Mouse (Mus musculus): ENCODE measurements at regions not wholly inside any gene's neighbourhood (a gene's known extent, or its start where the extent isn't known, plus 50 kb on each side); places are given as distances from the start of the nearest gene placed in this dataset.

DNA sequence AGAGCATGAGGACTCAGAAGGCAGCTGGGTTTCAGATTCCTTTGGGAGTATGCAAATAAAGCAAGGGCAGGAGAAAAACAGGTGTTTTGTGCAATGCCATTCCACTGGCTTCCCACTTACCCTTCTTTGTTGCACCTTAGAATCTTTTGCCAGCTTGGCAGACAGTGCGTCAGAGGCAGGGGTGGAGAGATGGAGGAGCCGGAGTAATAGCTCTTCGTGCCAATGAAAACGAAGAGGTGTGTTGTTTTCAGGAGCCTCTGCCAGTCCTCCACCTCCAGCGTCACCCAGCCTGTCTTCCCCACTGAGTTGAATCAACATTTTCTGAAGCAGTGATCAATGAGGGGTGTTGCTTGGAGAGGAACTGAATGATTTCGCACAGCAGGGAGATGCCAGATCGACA lies 1501.3 kb upstream of the Got2 start:
- 10% methylated on average over 7 of the region's 7 CpGs for WGBS
- Histone ChIP-seq H3K36me3 (no peaks in the 10 kb centered on the region), H3K27me3 (no peaks in the 10 kb centered on the region), H3K9me3 (replicated peaks) (no peaks in the 10 kb centered on the region), H3K4me2 (no peak overlapping the region), H3K27ac (no peak overlapping the region), H3K9ac (no peak overlapping the region), H3K4me1 (no peaks in the 10 kb centered on the region), H3K4me3 (replicated peaks) (no peak overlapping the region)
- no peak for ATAC-seq (replicated peaks; ENCODE audit: low FRiP score)

DNA sequence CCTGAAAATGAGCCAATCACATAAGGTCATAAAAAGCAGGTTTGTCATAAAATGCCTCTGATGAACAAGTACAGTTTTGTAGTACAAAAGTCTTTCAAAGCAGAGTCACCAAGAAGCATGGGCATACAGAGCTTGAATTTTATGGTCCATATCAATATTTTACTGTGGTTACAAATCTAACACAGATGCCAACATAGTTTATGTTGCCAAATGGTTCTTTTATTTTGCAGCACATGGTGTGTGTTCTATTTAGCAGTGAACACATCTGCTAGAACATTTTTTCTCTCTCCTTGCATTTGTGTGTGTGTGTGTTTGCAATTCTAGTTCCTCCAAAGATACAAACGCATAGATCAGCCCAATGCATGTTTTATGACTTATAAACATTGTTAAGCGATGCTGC lies 1500.8 kb upstream of the Got2 start:
- Histone ChIP-seq H3K4me1 (no peaks in the 10 kb centered on the region), H3K27ac (no peak overlapping the region), H3K9ac (no peak overlapping the region), H3K9me3 (replicated peaks) (no peaks in the 10 kb centered on the region), H3K36me3 (no peaks in the 10 kb centered on the region), H3K4me2 (no peak overlapping the region), H3K4me3 (replicated peaks) (no peak overlapping the region), H3K27me3 (no peaks in the 10 kb centered on the region)
- 20% methylated on average over 2 of the region's 2 CpGs for WGBS
- ATAC-seq (replicated peaks; ENCODE audit: low FRiP score) = no peak

DNA sequence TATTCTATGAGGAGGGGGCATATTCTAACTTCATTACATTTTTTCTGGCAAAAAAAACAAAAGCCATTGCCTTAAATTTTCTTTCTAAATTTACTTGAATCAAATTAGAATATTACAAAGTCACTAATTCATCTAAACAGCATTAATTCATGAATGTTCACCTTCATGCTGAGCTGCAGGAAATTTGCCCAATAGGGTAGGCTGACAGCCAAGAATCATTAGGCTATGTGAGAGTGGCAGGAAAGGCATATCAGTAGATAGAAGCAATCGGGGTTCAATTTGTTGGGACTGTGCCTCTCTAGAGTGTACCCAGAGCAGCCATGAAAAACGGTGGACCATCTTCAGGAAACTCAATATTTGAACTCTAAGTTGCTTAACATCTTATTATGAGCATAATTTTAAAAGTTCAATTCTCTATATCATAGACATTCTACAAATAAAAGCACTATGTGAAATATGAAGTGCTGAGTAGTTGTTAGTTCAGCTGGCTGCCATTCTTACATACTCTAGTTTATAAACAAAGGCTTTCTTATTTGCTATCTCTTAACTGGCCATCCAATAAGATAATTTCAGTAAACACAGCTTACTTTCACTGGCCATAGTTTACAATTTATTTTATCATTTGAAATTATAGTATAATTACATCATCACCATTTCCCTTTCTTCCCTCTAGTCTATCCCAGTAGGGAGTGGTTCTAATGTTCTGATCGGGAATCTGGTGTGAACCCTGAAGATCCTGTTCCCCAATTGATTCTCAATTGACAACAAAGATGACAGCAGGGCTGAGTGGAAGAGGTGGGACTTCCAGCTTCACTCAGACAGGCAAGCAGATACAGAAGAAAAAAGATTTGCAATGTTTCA lies 1486.8 kb upstream of the Got2 start:
- Histone ChIP-seq H3K27me3 (no peaks in the 10 kb centered on the region), H3K9ac (no peak overlapping the region), H3K27ac (no peak overlapping the region), H3K9me3 (replicated peaks) (no peaks in the 10 kb centered on the region), H3K36me3 (no peaks in the 10 kb centered on the region), H3K4me3 (replicated peaks) (no peak overlapping the region), H3K4me2 (no peak overlapping the region), H3K4me1 (no peaks in the 10 kb centered on the region)
- no peak for ATAC-seq (replicated peaks; ENCODE audit: low FRiP score)
- 90% methylated on average over 3 of the region's 3 CpGs for WGBS

DNA sequence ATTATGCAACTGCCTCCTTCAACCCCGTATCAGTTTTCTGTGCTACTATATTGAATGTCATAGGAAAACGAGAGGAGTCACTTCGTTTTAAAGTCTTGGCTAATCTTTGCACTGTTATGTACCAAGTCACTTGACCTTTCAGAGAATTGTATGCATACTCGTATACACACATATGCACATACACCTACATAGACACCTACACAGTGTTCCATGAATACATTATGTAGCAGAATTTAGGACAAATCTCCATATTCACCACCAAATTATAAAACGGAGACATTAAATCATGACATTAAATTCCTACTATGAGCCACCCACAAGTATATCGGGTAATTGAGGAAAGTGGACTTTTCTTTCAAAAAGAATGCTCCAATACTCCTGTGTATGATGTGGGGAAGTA lies 1458.3 kb upstream of the Got2 start:
- H3K9me3 ChIP-seq (replicated peaks) = no peaks in the 10 kb centered on the region
- 82% methylated on average over 6 of the region's 6 CpGs for WGBS
- no peak overlapping the region for H3K9ac ChIP-seq
- no peak overlapping the region for H3K27ac ChIP-seq
- no peak for ATAC-seq (replicated peaks; ENCODE audit: low FRiP score)
- no peaks in the 10 kb centered on the region for H3K27me3 ChIP-seq
- no peaks in the 10 kb centered on the region for H3K36me3 ChIP-seq
- no peaks in the 10 kb centered on the region for H3K4me1 ChIP-seq
- no peak overlapping the region for H3K4me2 ChIP-seq
- no peak overlapping the region for H3K4me3 ChIP-seq (replicated peaks)

DNA sequence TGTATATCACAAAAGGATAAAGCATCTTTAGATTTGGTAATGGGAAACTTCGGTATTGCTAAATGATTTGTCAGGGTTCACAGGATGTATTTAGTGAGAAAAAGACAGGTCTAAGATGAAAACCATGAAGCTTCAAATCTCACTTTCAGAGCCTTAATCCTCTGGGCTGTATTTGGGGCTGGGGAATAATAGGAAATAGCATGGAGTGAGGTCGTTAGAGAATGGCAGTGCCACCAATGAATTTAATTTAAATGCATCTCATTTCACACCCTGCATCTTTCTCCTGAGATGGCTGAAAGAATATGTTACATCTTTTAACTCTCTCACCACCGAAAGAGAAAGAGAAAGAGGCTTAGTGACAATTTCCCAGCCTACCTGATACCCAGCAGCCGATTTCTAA lies 1427.2 kb upstream of the Got2 start:
- Histone ChIP-seq H3K4me1 (no peaks in the 10 kb centered on the region), H3K36me3 (no peaks in the 10 kb centered on the region), H3K27ac (no peak overlapping the region), H3K27me3 (no peaks in the 10 kb centered on the region), H3K9ac (no peak overlapping the region), H3K4me2 (no peak overlapping the region), H3K4me3 (replicated peaks) (no peak overlapping the region), H3K9me3 (replicated peaks) (no peaks in the 10 kb centered on the region)
- WGBS = 80% methylated on average over 4 of the region's 4 CpGs
- no peak for ATAC-seq (replicated peaks; ENCODE audit: low FRiP score)

DNA sequence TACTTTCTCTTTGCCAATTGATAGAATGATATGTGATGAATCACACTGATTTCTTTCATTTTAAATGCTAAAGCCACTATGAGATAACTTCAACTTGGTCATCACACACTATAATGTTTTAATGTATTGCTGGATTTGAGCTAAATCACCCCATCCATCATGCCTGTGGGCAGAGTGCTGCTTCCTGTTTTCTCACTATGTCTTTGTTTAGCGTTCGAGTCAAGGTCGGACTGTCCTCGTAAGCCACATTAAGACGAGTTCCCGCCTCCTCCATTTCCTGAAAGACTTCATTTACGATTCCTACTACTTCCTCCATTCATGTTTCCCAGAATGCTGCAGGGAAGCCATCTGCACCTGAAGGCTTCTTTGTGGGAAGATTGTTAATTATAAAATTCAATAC lies 1420.0 kb upstream of the Got2 start:
- ATAC-seq (replicated peaks; ENCODE audit: low FRiP score) = no peak
- Histone ChIP-seq H3K4me3 (replicated peaks) (no peak overlapping the region), H3K27me3 (no peaks in the 10 kb centered on the region), H3K4me1 (no peaks in the 10 kb centered on the region), H3K9me3 (replicated peaks) (no peaks in the 10 kb centered on the region), H3K27ac (no peak overlapping the region), H3K36me3 (no peaks in the 10 kb centered on the region), H3K4me2 (no peak overlapping the region), H3K9ac (no peak overlapping the region)
- WGBS = 53% methylated on average over 7 of the region's 7 CpGs

DNA sequence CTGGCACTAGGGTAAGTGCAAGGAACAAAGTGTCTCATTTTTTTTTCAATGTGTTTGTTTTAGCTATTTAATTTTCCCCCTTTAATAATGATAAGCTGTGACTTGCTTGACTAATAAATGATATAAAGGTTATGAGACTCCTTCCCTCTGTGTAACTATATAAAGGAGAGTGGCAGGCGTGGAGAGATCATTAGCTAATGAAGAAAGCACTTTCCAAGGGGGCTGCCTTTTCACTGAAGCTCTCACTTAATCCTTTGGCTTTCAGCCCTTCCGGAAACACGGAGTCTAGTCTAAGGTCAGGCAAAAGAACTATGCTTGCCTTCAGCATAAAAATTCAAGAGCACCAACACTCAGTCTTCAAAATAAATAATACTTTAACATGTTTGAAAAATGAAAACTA lies 1382.2 kb upstream of the Got2 start:
- no peaks in the 10 kb centered on the region for H3K4me1 ChIP-seq
- H3K9ac ChIP-seq = no peak overlapping the region
- 48% methylated on average over 3 of the region's 3 CpGs for WGBS
- H3K4me3 ChIP-seq (replicated peaks) = no peak overlapping the region
- H3K27me3 ChIP-seq = no peaks in the 10 kb centered on the region
- no peak overlapping the region for H3K27ac ChIP-seq
- H3K9me3 ChIP-seq (replicated peaks) = no peaks in the 10 kb centered on the region
- H3K36me3 ChIP-seq = no peaks in the 10 kb centered on the region
- no peak overlapping the region for H3K4me2 ChIP-seq
- ATAC-seq (replicated peaks; ENCODE audit: low FRiP score) = no peak

DNA sequence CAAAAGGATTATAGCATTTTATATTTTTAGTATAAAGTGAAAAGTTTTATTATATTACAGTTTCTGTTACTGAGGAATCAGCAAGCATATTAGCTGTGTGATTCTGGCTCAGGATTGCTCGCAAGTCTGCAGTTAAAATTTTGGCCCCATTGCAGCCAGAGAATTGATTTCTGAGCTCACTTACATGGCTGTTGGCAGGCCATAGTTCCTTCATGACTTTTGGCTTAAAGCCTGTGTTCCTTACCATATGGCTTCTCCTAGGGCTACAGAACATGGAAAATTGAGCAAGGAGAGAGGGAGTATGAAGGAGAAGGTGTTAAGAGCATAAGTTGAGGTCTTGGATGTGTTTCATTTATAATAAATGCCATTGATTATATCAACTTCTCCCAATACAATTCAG lies 1372.6 kb upstream of the Got2 start:
- 86% methylated on average over 1 of the region's 1 CpGs for WGBS
- no peak overlapping the region for H3K4me3 ChIP-seq (replicated peaks)
- no peak overlapping the region for H3K4me2 ChIP-seq
- no peak for ATAC-seq (replicated peaks; ENCODE audit: low FRiP score)
- H3K9ac ChIP-seq = no peak overlapping the region
- no peaks in the 10 kb centered on the region for H3K27me3 ChIP-seq
- H3K9me3 ChIP-seq (replicated peaks) = no peaks in the 10 kb centered on the region
- no peaks in the 10 kb centered on the region for H3K36me3 ChIP-seq
- H3K4me1 ChIP-seq = no peaks in the 10 kb centered on the region
- H3K27ac ChIP-seq = no peak overlapping the region

DNA sequence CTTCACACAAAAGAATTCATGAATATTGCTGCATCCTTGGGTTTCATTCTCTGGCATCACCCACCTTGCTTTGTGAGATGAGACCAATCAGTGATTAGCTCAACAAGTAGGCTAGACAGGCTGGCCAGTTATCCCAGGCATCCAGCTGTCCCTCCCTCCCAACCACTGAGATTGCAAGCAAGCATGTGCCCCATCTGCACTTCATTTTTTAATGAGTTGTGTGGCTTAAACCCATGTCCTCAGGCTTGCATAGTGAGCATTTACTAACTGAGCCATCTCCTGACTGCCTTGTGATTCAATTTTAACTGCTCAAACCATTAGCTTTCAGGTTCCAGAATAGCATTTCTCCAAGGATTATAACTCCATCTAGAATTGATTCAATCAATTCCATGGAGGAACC lies 1365.8 kb upstream of the Got2 start:
- no peaks in the 10 kb centered on the region for H3K9me3 ChIP-seq (replicated peaks)
- H3K27me3 ChIP-seq = no peaks in the 10 kb centered on the region
- no peak overlapping the region for H3K27ac ChIP-seq
- no peak overlapping the region for H3K4me2 ChIP-seq
- no peak overlapping the region for H3K4me3 ChIP-seq (replicated peaks)
- H3K9ac ChIP-seq = no peak overlapping the region
- H3K36me3 ChIP-seq = no peaks in the 10 kb centered on the region
- H3K4me1 ChIP-seq = peaks cover 5% of the 10 kb centered on the region
- no peak for ATAC-seq (replicated peaks; ENCODE audit: low FRiP score)

DNA sequence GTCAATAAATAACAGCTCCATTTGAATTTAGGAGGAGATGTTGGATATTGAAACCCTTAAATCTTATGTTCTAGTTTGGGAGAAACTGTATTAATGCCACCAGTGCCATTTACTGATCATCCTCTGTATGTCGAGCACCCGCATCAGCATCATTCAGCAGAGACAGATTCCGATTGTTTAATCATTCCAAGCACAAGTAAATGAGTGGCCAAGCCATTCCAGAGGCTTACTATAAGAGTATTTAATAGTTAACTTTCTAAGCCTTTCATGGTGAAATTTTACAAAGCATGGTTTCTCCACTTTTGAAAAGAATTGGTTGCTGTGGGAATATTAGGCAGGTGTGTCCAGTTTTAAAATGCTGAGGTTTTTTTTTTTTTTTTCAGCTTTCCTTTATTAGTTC lies 1363.9 kb upstream of the Got2 start:
- 0 out of 2 replicates have a peak overlapping the region, but pooled peaks have one; percentile 56 for H3K27ac ChIP-seq
- WGBS = 70% methylated on average over 3 of the region's 3 CpGs
- H3K4me3 ChIP-seq (replicated peaks) = no peak overlapping the region
- no peak overlapping the region for H3K9ac ChIP-seq
- H3K4me2 ChIP-seq = no peak overlapping the region
- H3K27me3 ChIP-seq = no peaks in the 10 kb centered on the region
- no peaks in the 10 kb centered on the region for H3K9me3 ChIP-seq (replicated peaks)
- ATAC-seq (replicated peaks; ENCODE audit: low FRiP score) = peak; percentile 75
- H3K4me1 ChIP-seq = peaks cover 5% of the 10 kb centered on the region
- no peaks in the 10 kb centered on the region for H3K36me3 ChIP-seq

DNA sequence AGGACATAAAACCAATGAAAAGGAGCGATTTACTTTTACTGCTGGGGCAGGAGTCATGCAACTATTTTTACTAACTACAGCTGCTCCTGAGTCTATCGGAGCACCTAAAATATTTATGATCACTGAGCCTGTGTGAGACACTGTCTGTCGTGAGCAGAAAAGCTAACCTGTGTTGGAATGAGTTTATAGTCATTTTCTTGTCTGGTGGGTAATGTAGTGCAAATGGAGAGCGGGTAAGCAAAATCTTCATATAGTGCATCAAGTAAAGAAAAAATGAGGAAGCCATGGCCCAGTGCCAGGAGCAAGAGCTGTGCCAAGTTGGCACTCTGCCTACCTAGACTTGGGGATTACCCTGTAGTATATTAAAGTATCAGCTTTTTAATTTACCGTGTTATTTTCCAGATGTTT lies 1363.1 kb upstream of the Got2 start:
- H3K9ac ChIP-seq = no peak overlapping the region
- WGBS = 32% methylated on average over 5 of the region's 5 CpGs
- peak overlapping the region; percentile 72 for H3K27ac ChIP-seq
- peak; percentile 52; the same call in 1 of the 2 replicates for ATAC-seq (replicated peaks; ENCODE audit: low FRiP score)
- H3K9me3 ChIP-seq (replicated peaks) = no peaks in the 10 kb centered on the region
- H3K4me1 ChIP-seq = peaks cover 5% of the 10 kb centered on the region
- H3K4me3 ChIP-seq (replicated peaks) = no peak overlapping the region
- no peak overlapping the region for H3K4me2 ChIP-seq
- H3K27me3 ChIP-seq = no peaks in the 10 kb centered on the region
- no peaks in the 10 kb centered on the region for H3K36me3 ChIP-seq

DNA sequence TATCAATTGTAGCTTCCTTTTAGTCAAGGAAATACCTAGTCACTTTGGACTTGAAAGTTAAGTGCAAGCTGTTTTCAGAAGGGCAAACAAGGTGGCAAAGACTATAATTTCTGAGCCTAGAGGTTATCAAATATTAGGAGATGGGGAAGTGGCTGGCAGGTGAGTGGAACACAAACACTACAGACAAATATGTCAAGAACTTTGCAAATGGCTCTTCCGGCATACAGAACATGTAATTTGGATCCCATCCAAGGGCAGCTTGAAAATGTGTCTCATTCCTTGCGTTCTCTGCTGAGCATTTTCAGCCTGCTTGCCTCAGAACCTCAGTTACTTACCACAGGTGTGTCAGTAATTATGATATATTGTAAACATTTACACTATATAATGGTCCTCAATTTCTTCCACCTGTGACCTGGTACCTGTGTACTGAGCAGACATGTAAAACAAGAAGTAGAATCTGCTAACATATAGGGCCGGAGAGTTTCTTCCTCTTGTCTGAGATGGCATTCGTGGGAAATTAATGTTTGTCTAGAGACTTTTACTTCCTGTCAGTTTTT lies 1346.3 kb upstream of the Got2 start:
- no peaks in the 10 kb centered on the region for H3K9me3 ChIP-seq (replicated peaks)
- no peaks in the 10 kb centered on the region for H3K27me3 ChIP-seq
- no peaks in the 10 kb centered on the region for H3K36me3 ChIP-seq
- no peak overlapping the region for H3K4me2 ChIP-seq
- no peaks in the 10 kb centered on the region for H3K4me1 ChIP-seq
- H3K9ac ChIP-seq = no peak overlapping the region
- H3K27ac ChIP-seq = no peak overlapping the region
- ATAC-seq (replicated peaks; ENCODE audit: low FRiP score) = no peak
- H3K4me3 ChIP-seq (replicated peaks) = no peak overlapping the region
- WGBS = 75% methylated on average over 4 of the region's 4 CpGs
